Mouse (Mus musculus) E14TG2a.4 (cell line): ENCODE results near the gene Gm11938.

Experiments used
- CTCF ChIP-seq: conservative IDR thresholded peaks from 2 replicates; pipeline ENCODE4 v1.5.1; 2014; ENCODE audit warnings: low read length
- NANOG ChIP-seq: IDR thresholded peaks from 2 replicates; pipeline ENCODE4 v1.6.1; 2014; ENCODE audit warnings: borderline replicate concordance, low read length, mixed read lengths
- POU5F1 ChIP-seq: IDR thresholded peaks from 2 replicates; pipeline ENCODE4 v1.6.1; 2014; ENCODE audit warnings: low read length, borderline replicate concordance

DNA sequence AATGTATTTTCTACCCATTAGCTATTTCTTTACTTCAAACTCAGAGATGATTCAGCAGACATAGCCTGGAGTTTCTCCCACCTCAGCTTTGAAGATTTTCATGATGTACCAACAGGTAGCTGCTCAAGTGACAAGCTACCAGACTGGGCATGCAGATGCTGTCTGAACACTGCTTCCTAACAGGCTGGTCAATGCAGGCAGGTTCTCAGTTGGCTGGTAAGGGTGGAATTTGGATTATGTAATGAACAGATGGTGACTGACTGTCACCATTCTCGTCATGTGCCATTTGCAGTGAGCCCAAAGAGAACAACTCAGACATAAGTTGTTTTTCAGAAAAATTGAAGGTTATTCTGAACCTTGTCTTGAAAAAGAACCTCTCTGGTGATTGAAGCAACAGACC, 6.0 kb upstream of the Gm11938 start:
- TF ChIP-seq NANOG, result no peak
- no peak for TF ChIP-seq CTCF
- TF ChIP-seq POU5F1, result no peak
